Mouse (Mus musculus) cerebellum, postnatal 25 days (tissue): ENCODE data around the gene Nt5m.
"Not testable (repeated sequence)": the region's sequence is repeated elsewhere in the genome, so short reads cannot be mapped to it uniquely, and the experiment has no call there.

ENCODE experiments used
- DNase-seq, 2 experiments: peaks; one replicate each; pipeline ENCODE4 v3.0.0; 2021; ENCODE audit warnings: mixed read lengths in 2 of 2

Gene Nt5m

GRCm38 (mm10) chr11:59839008-59839458 is at the start of gene Nt5m:
Gene Nt5m, plus strand, starts transcription at chr11:59839447.
- DNase-seq, result peak; percentile 95 to 97

DNA sequence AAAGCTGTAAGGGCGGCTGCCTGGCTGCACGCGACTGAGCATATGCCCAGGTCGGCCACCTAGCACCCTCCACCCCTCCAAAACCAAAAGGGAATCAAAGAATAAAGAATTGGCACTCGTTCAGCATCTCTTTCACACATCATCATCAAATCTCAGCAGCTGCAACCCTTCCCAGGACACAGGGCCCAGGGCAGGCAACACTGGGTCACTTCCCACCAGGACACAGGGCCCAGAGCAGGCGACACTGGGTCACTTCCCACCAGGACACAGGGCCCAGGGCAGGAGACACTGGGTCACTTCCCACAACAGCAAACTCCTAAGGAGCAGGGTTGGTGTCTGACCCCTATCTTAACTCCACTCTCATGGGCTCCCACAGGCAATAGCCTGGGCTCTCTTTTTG is 45.9 kb upstream of the Nt5m start:
- no peak for DNase-seq

DNA sequence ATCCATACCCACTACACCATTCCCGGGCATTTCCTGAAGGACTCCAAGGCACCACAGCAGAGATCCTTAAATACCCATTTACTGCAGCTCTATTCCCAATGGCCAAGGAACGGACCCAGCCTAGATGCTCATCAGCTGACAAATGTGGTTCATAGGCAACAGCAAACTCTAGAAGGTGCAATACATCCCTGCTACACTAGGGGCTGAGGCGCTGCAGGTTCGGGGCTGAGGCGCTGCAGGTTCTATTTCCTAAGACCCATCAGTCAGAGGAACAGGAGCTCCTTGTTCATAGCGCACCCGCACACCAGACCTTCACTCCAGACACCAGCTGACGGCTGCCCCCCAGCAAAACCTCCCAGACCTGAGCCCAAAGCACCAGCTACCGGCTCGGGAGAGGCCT is 38.8 kb upstream of the Nt5m start:
- DNase-seq, result no peak

DNA sequence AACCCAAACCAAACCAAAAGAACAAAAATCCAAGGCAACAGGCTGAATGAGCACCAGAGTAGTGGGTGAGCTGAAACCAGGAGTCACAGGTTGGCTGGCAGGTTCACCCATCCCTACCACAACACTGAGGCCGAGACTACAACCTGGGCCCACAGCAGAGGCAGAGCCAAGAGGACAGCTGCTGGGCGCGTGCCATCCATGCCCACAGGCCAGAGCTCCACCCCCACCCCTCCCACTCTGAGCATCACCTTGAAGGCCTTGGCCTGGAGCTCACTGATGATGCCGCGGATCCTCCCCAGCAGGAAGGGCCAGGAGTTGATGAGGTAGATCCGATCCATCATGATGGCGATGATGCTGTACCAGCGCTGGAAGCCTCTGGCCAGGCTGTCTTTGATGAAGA is 37.4 kb upstream of the Nt5m start:
- peak in 1 of 2 experiments; percentile 61 for DNase-seq

GRCm38 (mm10) chr11:59803516-59803915 is 35.7 kb upstream of the Nt5m start:
- no peak for DNase-seq

DNA sequence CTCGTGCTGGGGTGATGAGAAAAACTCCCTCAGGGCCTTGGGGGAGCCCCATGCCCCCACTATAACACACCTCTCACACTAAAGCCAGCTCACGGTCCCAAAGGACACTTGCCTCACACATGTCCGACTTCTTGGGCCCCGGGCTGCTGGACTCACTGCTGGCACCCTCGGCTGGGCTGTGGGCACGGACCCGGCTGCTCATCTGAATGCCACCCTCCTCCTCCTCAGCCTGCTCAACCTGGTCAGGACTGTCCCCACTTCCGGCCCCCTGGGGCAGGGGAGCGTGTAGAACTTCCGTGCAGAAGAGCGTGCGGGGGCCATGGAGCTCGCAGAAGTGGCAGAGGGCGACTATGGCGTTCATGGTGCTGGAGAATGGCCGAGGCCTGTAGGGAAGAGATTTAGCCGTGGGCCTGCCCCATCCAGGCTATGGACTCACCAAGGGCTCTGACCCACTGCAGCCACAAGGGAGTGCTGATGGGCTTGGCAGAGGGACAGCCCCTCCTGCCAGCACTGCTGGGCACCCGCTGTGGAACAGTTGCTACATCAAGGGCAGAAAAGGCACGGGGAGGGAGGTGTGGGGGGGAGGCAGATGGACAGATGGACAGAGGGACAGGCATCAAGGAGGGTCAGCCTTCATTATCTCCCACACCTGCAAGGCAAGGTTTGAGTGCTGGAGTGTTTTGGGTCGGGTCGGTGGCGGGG is 34.7 kb upstream of the Nt5m start:
- peak; percentile 79 to 86 for DNase-seq

DNA sequence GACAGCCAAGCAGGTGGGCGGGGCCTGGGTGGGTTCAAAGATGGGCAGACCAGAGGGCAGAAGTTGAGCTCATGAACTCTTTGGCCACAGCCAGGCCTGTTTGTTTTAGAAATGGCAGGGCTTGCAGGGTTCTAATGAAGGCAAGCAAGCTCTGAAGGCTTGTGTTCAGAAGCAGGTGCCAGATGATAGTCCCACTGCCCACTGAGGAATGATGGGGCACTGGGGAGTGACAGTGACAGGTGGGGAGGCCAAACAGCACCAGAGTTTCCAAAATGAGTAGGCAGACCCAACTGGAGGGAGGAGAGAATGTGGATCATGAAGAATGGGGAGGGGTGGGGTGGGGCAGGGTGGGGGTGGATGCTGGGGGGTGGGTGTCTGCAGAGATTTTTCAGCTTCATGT is 34.0 kb upstream of the Nt5m start:
- no peak for DNase-seq

- DNase-seq, result peak; percentile 52 to 54
Measured at GRCm38 (mm10) chr11:59805656-59806055, 33.6 kb upstream of the Nt5m start.

- peak; percentile 40 to 47 for DNase-seq
Measured at GRCm38 (mm10) chr11:59808170-59808960, 30.9 kb upstream of the Nt5m start.

GRCm38 (mm10) chr11:59809071-59809669 is 30.1 kb upstream of the Nt5m start:
- DNase-seq, result no peak

DNA sequence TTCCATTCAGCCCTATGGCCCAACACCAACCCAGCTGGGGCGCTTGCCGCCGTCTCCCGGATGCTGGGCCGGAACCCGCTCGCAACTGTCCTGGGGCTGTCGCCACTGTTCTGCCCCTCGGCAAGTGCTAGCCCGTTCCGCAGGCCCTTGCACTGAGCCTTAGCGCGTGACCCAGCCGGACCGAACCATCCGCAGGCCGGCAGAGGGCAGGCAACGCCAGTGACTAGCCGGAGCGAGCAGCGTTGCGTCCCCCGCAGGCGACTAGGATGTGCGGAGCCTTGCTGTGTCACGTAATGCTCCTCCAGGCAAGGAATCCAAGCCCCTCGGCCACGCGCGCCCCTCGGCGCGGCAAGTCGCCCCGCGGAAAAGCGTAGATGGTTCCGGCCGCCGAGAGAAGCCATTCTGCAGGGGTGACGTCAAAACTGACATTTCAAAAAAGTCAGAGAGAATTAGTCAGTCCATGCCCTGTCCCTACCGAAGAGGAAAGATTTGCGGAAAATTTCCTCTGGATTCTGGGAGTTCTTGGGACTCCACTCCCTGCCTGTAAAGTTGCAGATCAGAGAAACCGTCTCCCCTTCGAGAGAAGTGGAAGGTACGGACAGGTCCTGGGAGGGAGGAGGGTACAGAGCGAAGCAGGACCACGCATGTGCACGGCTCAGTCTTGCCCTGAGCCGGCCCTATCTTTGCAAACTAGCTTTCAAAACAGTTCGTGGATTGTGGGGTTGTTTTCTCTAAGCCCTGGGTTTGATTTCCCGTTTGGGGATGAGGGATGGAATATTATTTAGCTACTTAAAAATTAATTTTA is 29.4 kb upstream of the Nt5m start, which contains the start of gene Flcn:
TSS of gene Flcn (minus strand) at position 347 of the 805 bp plus-strand sequence.
- DNase-seq, result peak; percentile 92 to 94

- DNase-seq, result no peak
Measured at GRCm38 (mm10) chr11:59810480-59811158, 28.6 kb upstream of the Nt5m start.

DNA sequence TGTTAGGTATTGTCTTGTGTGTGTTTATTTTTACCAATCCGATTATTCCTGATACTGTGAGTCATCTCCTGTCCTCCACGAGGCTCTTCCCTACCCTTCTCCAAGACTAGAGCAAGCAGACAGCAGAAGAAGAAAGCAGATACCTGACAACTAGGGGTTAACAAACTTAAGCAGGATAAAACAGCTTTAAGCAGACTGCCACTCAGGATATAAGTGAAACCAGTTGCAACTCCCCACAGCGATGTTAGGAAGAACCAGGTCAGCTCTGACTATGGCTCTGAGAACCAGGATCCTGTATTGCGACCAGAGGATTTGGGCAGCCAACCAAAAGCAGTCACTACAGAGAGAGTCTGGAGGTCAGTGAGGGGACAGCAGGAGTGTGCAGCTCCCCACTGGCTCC is 28.0 kb upstream of the Nt5m start:
- DNase-seq, result no peak

DNA sequence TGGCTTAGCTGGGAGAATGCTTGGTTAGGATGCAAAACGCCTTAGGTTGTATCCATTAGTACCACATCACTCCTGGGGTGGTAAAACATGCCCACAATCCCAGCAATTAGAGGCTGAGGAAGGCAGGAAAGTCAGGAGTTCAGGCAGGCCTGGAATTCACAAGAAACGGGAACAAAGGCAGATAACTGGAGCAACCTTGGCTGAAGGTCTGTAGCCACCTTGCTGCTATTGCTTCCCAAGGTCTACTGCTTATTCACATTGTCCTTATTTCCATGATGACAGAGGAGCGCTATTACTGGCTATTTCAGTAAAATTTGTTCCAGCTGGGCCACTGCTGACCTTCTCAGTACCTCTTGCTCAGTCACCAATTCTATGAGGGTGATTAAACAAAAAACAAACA is 26.0 kb upstream of the Nt5m start:
- DNase-seq, result no peak

DNA sequence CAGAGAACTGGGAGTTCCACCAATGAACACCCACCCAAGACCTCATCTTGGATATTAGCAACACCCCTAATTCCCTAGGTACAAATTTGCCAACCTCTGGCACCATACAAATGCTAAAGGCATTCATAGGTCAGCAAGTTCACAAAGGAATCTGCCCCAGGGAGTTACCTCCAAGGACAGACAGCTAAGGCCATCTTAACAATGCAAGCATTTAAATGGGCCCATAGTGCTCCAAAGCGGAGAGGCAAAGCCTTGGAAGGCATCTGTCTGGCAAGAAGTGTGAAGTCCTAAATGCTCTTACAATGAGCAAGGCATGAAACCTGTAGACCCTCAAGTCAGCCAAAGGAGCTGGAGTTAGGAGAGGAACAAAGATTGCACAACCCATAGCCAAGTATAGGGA is 24.9 kb upstream of the Nt5m start:
- DNase-seq, result no peak

- DNase-seq, result no peak
Measured at GRCm38 (mm10) chr11:59814936-59815335, 24.3 kb upstream of the Nt5m start.

DNA sequence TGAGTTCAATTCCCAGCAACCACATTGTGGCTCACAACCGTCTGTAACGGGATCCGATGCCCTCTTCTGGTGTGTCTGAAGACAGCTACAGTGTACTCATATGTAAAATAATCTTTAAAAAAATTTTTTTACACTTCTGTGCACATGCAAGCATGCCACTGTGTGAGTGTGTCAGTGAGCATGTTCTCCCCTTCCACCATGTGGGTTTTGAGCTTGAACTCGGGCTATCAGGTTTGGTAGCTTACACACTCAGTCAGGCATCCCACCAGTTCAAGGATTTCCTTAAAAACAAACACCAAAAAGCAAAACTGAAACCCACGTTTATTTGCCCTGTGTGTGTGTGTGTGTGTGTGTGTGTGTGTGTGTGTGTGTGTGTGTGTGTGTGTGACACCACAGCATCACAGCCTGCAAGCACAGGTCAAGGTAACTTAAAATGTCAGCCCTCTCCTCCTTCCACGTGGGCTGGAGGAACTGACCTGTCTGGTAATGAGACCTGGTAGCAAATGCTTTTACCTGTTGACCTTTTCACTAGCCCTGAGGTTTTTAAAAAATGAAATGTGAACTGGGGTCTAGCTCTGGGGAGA is 23.7 kb upstream of the Nt5m start:
- no peak for DNase-seq

DNA sequence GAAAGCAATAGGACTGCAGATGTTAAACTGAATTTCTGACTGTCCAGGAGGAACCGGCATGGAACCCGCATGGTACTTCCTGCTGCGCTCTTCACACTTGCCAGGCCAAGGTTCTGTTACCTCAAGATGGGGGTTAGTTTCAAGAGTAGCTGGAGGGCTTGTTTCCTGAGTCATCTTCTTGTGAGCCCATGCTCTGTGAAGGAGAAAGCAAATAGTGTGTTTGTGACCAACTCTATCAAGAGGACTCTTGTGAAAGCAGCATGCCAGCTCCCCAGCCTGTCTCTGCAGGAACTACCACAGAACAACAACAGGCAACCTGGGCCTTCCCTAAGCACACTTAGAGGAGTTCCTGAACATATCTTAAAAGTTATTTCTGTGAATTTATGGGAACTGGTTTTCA is 21.3 kb upstream of the Nt5m start:
- DNase-seq, result no peak

- DNase-seq, result no peak
Measured at GRCm38 (mm10) chr11:59821625-59822024, 17.6 kb upstream of the Nt5m start.

- not testable (repeated sequence) for DNase-seq
Measured at GRCm38 (mm10) chr11:59837789-59838188, 1.5 kb upstream of the Nt5m start.

GRCm38 (mm10) chr11:59838426-59838825 is 821 bp upstream of the Nt5m start:
- no peak for DNase-seq
